In the genomic region with DNA sequence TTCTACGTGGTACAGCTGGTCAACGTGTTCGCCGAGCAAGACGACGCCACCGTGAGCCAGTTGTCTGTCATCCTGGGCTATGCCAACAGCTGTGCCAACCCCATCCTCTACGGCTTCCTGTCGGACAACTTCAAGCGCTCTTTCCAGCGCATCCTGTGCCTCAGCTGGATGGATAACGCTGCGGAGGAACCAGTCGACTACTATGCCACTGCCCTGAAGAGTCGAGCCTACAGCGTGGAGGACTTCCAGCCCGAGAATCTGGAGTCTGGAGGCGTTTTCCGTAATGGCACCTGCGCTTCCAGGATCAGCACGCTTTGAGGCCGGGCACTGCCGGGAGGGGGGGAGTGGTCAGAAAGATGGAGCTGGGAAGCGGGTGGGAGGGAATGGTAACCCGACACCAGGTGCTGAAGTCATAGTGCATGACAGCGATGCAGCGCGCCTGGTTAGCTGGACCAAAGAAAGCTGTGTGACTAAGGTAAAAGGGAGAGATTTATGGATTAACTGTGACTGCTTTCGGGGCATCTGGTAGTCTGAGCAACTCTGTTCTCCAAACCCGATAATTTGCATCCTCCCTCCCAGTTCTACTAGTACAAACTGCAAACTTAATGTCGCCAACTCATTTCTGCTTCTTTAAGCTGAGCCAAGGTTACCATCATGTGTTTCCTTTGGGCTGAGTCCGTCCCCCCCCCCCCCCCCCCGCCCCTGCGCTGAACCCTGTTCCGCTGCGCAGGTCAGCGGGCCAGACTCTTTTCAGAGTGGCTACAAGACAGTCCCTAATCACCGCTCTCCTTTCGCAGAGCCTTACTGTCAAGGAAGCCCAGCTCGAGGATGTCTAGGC, we compare ENCODE assay signal across 8 mouse cellular contexts. TPM values are rescaled to one million over a fixed set of nuclear protein-coding genes. Genes with fewer than 3 reads are reported as not detected.
DNase-seq lines count a peak whose midpoint lies in the region; ATAC-seq lines count a peak whose summit lies in the region.

No protein-coding gene starts in this region.

- H3K27me3 ChIP-seq in forebrain, embryonic 10.5 days (ENCODE audit: poor library complexity, severe bottlenecking), result peaks cover 97% of the 10 kb centered on the region
- H3K27me3 ChIP-seq in hindbrain, embryonic 14.5 days (ENCODE audit: control insufficient read depth, insufficient read depth, low read length), result peaks cover 49% of the 10 kb centered on the region
- peaks cover 56% of the 10 kb centered on the region for H3K27me3 ChIP-seq in limb, embryonic 13.5 days
- peaks cover 40% of the 10 kb centered on the region for H3K27me3 ChIP-seq in midbrain, embryonic 15.5 days (replicated peaks)

- peak overlapping the region; percentile 57 for H3K4me3 ChIP-seq in forebrain, embryonic 10.5 days
- H3K4me3 ChIP-seq in hindbrain, embryonic 14.5 days (replicated peaks; ENCODE audit: low read length), result peak overlapping the region; percentile 55
- peak overlapping the region; percentile 56 for H3K4me3 ChIP-seq in limb, embryonic 13.5 days
- H3K4me3 ChIP-seq in midbrain, embryonic 15.5 days, result peak overlapping the region; percentile 53

- no peaks in the 10 kb centered on the region for H3K9me3 ChIP-seq in forebrain, embryonic 10.5 days
- H3K9me3 ChIP-seq in hindbrain, embryonic 14.5 days (ENCODE audit: control insufficient read depth, low read length), result no peaks in the 10 kb centered on the region
- H3K9me3 ChIP-seq in limb, embryonic 13.5 days, result no peaks in the 10 kb centered on the region
- H3K9me3 ChIP-seq in midbrain, embryonic 15.5 days, result no peaks in the 10 kb centered on the region

- intact Hi-C loops in heart, postnatal 25 days (cut with DNase I), result loop anchor here (2.0 to 10.0 kb wide), 4 partner anchors 53 to 421 kb away; no protein-coding TSS in a partner anchor

- WGBS in forebrain, embryonic 10.5 days, result under 1% methylated on average over 40 of the region's 40 CpGs
- WGBS in hindbrain, embryonic 14.5 days, result 2% methylated on average over 39 of the region's 40 CpGs
- WGBS in limb, embryonic 13.5 days, result 1% methylated on average over 39 of the region's 40 CpGs
- WGBS in midbrain, embryonic 15.5 days, result under 1% methylated on average over 40 of the region's 40 CpGs

- peak overlapping the region; percentile 65 for H3K9ac ChIP-seq in hindbrain, embryonic 14.5 days
- peak overlapping the region; percentile 66 for H3K9ac ChIP-seq in limb, embryonic 13.5 days
- H3K9ac ChIP-seq in midbrain, embryonic 15.5 days, result peak overlapping the region; percentile 47

- peaks cover 43% of the 10 kb centered on the region for H3K4me1 ChIP-seq in forebrain, embryonic 10.5 days
- H3K4me1 ChIP-seq in hindbrain, embryonic 14.5 days (replicated peaks; ENCODE audit: control insufficient read depth, insufficient read depth, low read length), result peaks cover 19% of the 10 kb centered on the region
- peaks cover 31% of the 10 kb centered on the region for H3K4me1 ChIP-seq in limb, embryonic 13.5 days
- peaks cover 35% of the 10 kb centered on the region for H3K4me1 ChIP-seq in midbrain, embryonic 15.5 days

- peak; percentile 41; the same call in 1 of the 2 replicates for ATAC-seq in hindbrain, embryonic 14.5 days (ENCODE audit: low FRiP score)
- ATAC-seq in limb, embryonic 13.5 days (ENCODE audit: low FRiP score, low read depth), result peak; percentile 83
- ATAC-seq in midbrain, embryonic 15.5 days (replicated peaks), result peak; percentile 50
- ATAC-seq in megakaryocyte-erythroid progenitor cell, adult 5-6 weeks (replicated peaks; ENCODE audit: low FRiP score, low TSS enrichment, poor library complexity, severe bottlenecking), result no peak

- H3K36me3 ChIP-seq in forebrain, embryonic 10.5 days (replicated peaks), result no peaks in the 10 kb centered on the region
- no peaks in the 10 kb centered on the region for H3K36me3 ChIP-seq in hindbrain, embryonic 14.5 days (replicated peaks; ENCODE audit: control insufficient read depth, insufficient read depth)
- H3K36me3 ChIP-seq in limb, embryonic 13.5 days, result no peaks in the 10 kb centered on the region
- H3K36me3 ChIP-seq in midbrain, embryonic 15.5 days (replicated peaks), result no peaks in the 10 kb centered on the region

- peak overlapping the region; percentile 96 for H3K4me2 ChIP-seq in hindbrain, embryonic 14.5 days (replicated peaks)
- H3K4me2 ChIP-seq in limb, embryonic 13.5 days (replicated peaks), result peak overlapping the region; percentile 96
- peak overlapping the region; percentile 75 for H3K4me2 ChIP-seq in midbrain, embryonic 15.5 days

- H3K27ac ChIP-seq in forebrain, embryonic 10.5 days, result no peak overlapping the region
- no peak overlapping the region for H3K27ac ChIP-seq in hindbrain, embryonic 14.5 days
- no peak overlapping the region for H3K27ac ChIP-seq in limb, embryonic 13.5 days
- no peak overlapping the region for H3K27ac ChIP-seq in midbrain, embryonic 15.5 days

- DNase-seq in heart, adult 11 months, result peak; percentile 89
- DNase-seq in heart, postnatal 25 days (ENCODE audit: low spot score), result no peak
- peak; percentile 60 for DNase-seq in forebrain, embryonic 10.5 days (ENCODE audit: extremely low spot score, low spot score)
- DNase-seq in hindbrain, embryonic 14.5 days (ENCODE audit: low spot score), result no peak
- DNase-seq in c-Kit-positive CD71-positive TER-119-positive erythroid progenitor cells, embryonic 14.5 days (ENCODE audit: low spot score), result no peak

RNA-seq across cellular contexts. Expression of gene Sstr1, which starts 2.1 kb away (rescaled TPM):
- total RNA-seq in heart, postnatal 25 days (2021), result not detected
- 0.06 TPM in 1 of 2 replicates, not detected in the other for polyA plus RNA-seq in forebrain, embryonic 10.5 days (2016; fragmentation: Nextera tagmentation; extraction: Ambion mirVana)
- 11.6 and 12.2 TPM in 2 replicates for polyA plus RNA-seq in hindbrain, embryonic 14.5 days (2014; fragmentation: Nextera tagmentation; extraction: Ambion mirVana)
- polyA plus RNA-seq in limb, embryonic 13.5 days (2015; fragmentation: Nextera tagmentation; extraction: Ambion mirVana), result 3.7 and 3.8 TPM in 2 replicates
- 12.5 and 12.6 TPM in 2 replicates for polyA plus RNA-seq in midbrain, embryonic 15.5 days (2015; fragmentation: Nextera tagmentation; extraction: Ambion mirVana)
- not detected in 2 replicates for total RNA-seq in megakaryocyte-erythroid progenitor cell, adult 5-6 weeks (2014; fragmentation: Nextera tagmentation)
- not detected in 2 replicates for total RNA-seq in megakaryocyte-erythroid progenitor cell, adult 5-6 weeks (2017)

RNA-seq across cellular contexts. Expression of gene Clec14a, which starts 55.4 kb away (rescaled TPM):
- 10 to 100 TPM; 15.2 to 20.2 TPM for total RNA-seq in heart, postnatal 25 days (2021)
- 5.4 and 5.5 TPM in 2 replicates for polyA plus RNA-seq in forebrain, embryonic 10.5 days (2016; fragmentation: Nextera tagmentation; extraction: Ambion mirVana)
- 7.9 and 9.3 TPM in 2 replicates for polyA plus RNA-seq in hindbrain, embryonic 14.5 days (2014; fragmentation: Nextera tagmentation; extraction: Ambion mirVana)
- polyA plus RNA-seq in limb, embryonic 13.5 days (2015; fragmentation: Nextera tagmentation; extraction: Ambion mirVana), result 15.0 and 15.4 TPM in 2 replicates
- polyA plus RNA-seq in midbrain, embryonic 15.5 days (2015; fragmentation: Nextera tagmentation; extraction: Ambion mirVana), result 5.6 and 6.2 TPM in 2 replicates
- total RNA-seq in megakaryocyte-erythroid progenitor cell, adult 5-6 weeks (2014; fragmentation: Nextera tagmentation), result not detected in 2 replicates
- not detected in 2 replicates for total RNA-seq in megakaryocyte-erythroid progenitor cell, adult 5-6 weeks (2017)

Comparison
In these comparisons a context has a peak if more than half of its experiments do, and no peak if none do; other contexts are left out.
1. DNase-seq: peak in heart, adult 11 months (single experiment) and forebrain, embryonic 10.5 days (single experiment); none in heart, postnatal 25 days (single experiment), hindbrain, embryonic 14.5 days (single experiment) and c-Kit-positive CD71-positive TER-119-positive erythroid progenitor cells, embryonic 14.5 days (single experiment).
2. Peak in every context shown above with its lines, with median percentiles within 50 percentile points of each other: H3K4me3 ChIP-seq, H3K4me2 ChIP-seq and H3K9ac ChIP-seq.